Mouse (Mus musculus) kidney, adult 9 months (tissue): ENCODE measurements around the gene Evi2.
A peak's percentile ranks its signal among the peaks of the same experiment; 100 is the strongest.

Experiments
- DNase-seq: peaks from one replicate; pipeline ENCODE4 v3.0.0; 2022

The Evi2 gene

DNA sequence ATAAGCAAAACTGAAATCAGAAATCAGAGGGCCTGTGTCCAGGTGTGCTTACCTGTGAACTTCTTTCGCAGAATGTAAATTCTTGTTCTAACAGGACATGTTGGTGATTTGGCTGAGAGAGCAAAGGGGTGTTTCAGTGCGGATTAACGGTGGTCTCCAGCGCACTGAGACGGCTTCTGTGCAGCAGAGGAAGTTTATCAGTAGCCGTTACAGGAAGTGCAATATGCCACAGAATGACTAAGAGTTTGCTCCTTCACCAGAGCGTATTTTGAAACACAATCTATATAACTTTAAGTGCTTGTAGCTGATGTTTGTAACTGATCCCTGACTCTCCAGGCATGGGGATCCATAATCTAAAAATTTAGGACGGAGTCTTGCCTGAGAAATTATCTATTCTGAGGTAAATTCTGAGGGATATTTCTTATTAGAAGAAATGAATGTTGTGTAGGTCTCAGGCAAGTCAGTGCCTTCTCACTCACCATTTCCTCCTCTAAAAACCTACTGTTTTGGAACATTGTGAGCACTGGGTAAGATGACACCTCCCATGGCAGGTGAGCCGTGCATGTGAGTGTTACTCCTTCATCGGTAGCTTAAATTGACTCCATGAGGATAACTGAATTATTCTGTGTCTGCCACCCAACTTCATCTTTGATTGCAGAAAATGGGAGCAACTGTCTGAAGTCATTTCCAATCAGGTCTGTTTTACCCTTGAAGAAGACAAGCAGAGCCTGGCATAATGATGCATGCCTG, 6.7 kb downstream of the Evi2 start, which contains the start of gene Evi2b:
TSS of gene Evi2b (minus strand) at position 203 of the 750 bp plus-strand sequence.
- no peak for DNase-seq

DNA sequence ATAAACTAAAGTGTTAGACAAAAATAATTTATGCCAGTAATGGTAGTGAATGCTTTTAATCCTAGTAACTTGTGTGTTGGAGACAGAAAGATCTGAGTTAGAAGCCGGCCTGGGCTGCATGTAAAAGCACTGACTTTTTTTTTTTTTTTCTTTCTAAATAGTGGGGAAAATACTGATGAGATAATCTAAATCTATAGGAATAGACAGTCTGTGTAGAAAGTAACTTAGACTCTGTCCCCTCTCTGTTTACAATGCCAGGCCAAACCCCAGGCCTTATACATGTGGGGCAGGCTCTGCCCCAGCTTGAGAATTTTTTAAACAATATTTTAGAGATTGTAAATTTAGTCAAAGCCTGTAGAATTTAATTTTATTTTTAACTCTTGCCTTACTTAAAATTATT, 7.4 kb downstream of the Evi2 start:
- DNase-seq: no peak

- DNase-seq: no peak
Observed at GRCm38 (mm10) chr11:79521930-79522329, 8.5 kb downstream of the Evi2 start.

GRCm38 (mm10) chr11:79520772-79521171, 9.6 kb downstream of the Evi2 start:
- no peak for DNase-seq

GRCm38 (mm10) chr11:79519878-79520291, 10.5 kb downstream of the Evi2 start:
- DNase-seq: peak; percentile 31

DNA sequence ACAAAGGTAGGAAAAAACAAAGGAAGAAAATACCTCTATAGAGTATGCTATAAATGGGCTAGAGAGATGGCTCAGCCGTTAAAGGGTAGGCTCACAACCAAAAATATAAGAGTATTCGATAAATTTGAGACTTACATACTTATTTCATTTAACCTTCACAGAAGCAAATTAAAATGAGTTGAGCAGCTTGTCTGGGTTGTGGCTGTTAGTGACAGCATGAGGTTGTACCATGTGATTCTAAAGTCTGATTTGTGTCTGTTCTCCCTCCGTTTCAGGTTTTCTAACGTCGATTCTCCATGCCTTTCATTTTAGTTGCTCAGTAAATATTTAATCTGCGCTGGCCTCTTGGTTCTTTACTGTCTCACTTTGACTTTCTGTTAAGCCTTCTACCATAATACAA, 11.1 kb downstream of the Evi2 start:
- no peak for DNase-seq

DNA sequence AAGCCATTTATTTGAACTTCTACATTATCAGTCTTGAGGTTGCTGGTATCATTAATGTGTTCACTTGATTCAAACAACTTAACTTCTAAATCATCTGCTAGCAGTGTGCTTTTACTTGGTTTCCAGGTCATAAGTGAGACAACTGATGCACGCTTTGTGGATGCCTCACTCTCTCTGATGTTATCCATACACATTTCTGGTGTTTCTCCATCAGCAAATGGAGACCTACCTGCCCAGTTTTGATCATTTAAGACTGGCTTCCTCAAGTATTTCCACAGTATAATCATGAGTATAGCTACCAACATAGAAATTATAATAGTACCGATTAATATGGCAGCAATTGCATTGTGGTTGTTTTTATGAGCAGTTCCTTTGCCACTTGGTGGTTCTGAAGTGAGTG, 14.6 kb downstream of the Evi2 start:
- DNase-seq: no peak

DNA sequence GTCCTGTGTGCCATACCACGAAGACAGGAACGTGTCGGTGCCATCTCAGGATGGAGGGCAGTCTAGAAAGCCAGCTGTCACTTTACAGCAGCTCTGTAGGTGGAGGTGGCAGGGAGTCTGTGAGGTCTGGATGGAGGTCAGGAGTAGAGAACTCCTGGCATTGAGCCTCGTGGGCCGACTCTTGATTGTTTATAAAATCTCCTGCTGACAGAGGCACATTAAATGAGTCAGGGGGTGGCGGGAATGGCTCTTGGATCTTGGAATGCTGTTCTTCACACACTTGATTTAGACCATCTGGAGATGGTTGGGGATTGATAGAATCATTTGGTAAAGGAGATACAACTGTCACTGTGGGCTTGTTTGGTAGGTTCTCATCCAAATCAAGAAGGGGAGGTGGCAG, 15.1 kb downstream of the Evi2 start:
- DNase-seq: no peak

GRCm38 (mm10) chr11:79511970-79512369, 18.4 kb downstream of the Evi2 start:
- no peak for DNase-seq

DNA sequence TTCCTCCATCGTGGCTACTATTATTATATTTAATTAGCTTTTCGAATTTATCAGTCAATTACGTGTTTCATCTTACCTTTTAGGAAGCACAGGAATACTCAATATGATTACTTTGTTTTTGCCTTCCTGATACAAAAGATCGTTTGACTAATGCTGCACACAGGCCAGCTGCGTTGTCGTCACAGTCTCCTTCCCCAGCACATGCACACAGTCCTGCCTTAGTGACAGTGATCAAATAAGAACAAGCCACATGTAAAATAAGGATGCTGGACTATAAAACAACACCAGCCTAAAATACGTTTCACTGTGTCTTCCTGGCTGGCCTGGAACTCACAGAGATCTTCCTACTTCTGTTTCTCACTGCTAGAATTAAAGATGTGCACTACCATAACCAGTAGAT, 25.9 kb downstream of the Evi2 start:
- no peak for DNase-seq

DNA sequence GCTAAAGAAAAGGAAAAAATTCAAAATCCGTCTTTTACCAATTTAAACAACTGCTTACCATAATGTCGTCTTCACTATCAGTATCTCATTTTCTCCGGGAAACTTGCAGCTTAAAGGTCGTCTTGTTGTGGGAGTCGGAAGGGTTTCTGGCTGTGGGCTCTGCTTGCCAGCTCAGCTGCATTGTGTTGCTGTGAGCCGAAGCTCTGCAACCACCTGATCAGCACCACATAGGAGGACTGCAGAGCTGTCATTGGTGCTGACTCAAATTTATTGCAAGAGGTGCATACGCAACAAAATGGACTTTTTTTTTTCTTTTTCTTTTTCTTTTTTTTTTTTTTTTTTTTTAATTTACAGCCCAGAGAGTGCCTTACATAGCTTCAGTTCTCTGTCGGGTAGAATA, 26.5 kb downstream of the Evi2 start, which contains the start of gene Omg:
TSS of gene Omg (minus strand) at position 240 of the 400 bp plus-strand sequence.
- DNase-seq: no peak

- DNase-seq: no peak
Observed at GRCm38 (mm10) chr11:79502917-79503316, 27.5 kb downstream of the Evi2 start.

GRCm38 (mm10) chr11:79494976-79495800, 35.2 kb downstream of the Evi2 start:
- peak; percentile 44 for DNase-seq

DNA sequence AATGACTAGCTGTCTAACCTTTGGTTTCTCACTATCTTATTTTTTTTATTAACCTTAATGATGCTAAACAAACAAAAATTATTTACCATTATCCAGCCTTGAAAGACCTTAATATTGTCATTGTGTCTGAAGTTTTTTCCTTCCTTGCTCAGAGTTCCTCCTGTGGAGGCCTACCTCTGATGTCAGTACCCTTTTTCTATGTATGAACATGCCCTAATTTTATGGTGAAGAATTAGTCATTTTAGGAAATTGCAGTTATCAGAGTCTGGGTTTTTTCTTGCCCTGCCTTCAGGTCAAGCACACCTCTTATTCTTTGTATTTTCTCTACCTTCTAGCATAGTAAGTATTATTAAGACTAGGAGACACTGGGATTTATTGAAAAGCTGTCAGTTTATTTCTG, 45.7 kb downstream of the Evi2 start:
- no peak for DNase-seq

DNA sequence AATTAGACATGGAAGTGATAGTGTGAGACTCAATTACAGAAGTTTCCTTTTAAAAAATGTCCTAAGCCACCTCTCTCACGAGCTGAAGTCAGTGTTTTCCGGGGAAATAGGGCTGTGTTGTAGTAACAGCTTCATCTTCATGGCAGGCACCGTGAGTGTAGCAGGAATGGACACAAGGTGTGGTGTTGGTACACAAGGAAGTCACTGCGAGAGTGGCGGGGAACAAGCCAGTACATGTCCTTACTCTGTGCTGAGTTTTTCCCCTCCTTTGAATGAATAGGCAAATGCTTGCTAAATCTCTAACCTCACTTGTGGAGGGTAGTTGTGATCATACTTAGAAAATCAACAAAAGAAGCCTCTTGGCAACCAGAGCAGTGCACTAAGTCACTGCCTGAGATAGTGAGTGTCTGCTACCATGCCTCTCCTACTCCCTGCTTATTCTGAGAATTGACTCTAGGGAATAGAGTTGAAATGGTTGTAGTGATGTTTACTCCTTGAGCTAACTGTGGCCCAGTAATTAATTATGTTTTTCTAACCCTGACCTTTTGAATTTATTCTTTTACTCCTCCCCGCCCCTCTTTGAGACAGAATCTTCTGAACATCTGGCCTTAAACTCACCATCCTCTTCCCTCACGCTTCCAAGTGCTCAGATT, 46.4 kb downstream of the Evi2 start:
- DNase-seq: no peak

GRCm38 (mm10) chr11:79483392-79483791, 47.0 kb downstream of the Evi2 start:
- no peak for DNase-seq

DNA sequence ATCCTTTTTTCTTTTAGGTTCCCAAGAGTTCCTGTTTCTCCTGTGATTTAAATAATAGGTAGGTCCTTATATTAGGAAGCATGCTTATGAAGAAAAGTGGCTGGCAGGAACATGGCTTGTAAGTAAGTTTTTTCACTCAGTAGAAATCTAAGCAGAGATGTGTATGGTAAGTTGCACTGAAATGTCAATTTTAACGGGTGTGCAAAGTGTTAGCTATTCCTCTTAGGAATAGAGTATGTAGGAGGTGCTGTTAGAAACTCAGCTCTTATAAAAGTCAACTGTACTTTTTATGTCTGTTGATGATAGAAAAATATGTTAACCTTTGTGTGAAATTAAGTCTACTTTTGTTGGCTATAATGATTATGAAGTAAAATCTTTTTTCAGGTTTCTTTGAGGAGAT, 62.3 kb downstream of the Evi2 start:
- no peak for DNase-seq
